Mouse (Mus musculus) embryonic facial prominence, embryonic 15.5 days (tissue): ENCODE results near the gene Il17c. TPM values are rescaled to one million over a fixed set of nuclear protein-coding genes. Genes with fewer than 3 reads are reported as not detected.

Experiments used
- ATAC-seq: fragments of 200-750 bp; cut with Nextera tagmentation; 2 replicates; pipeline ENCODE4 v1.8.0; 2017; ENCODE audit warnings: low read depth, moderate TSS enrichment; ENCODE audit not compliant: insufficient number of reproducible peaks, low FRiP score, low TSS enrichment
- H3K27ac ChIP-seq: fragments of 300-500 bp; sonication (generic); replicated peaks from 2 replicates; pipeline ENCODE4 v1.5.1; 2015; ENCODE audit warnings: mild to moderate bottlenecking, inconsistent platforms
- H3K27me3 ChIP-seq: fragments of 300-500 bp; sonication (generic); 2 replicates; pipeline ENCODE4 v1.6.1; 2015; ENCODE audit warnings: inconsistent platforms
- H3K36me3 ChIP-seq: fragments of 300-500 bp; sonication (generic); 2 replicates; pipeline ENCODE4 v1.6.1; 2015; ENCODE audit warnings: mild to moderate bottlenecking, inconsistent platforms
- H3K4me1 ChIP-seq: fragments of 300-500 bp; sonication (generic); 2 replicates; pipeline ENCODE4 v1.6.1; 2015; ENCODE audit warnings: inconsistent platforms
- H3K4me2 ChIP-seq: fragments of 300-500 bp; sonication (generic); replicated peaks from 2 replicates; pipeline ENCODE4 v1.6.1; 2015; ENCODE audit warnings: mild to moderate bottlenecking, inconsistent platforms
- H3K4me3 ChIP-seq: fragments of 300-500 bp; sonication (generic); replicated peaks from 2 replicates; pipeline ENCODE4 v1.5.1; 2015; ENCODE audit warnings: mild to moderate bottlenecking, inconsistent platforms
- H3K9ac ChIP-seq: fragments of 300-500 bp; sonication (generic); 2 replicates; pipeline ENCODE4 v1.6.1; 2015; ENCODE audit warnings: inconsistent platforms
- H3K9me3 ChIP-seq: fragments of 300-500 bp; sonication (generic); replicated peaks from 2 replicates; pipeline ENCODE4 v1.6.1; 2016; ENCODE audit warnings: inconsistent platforms
- WGBS: fragments of 180-500 bp; shearing (Covaris S2); methylation state at CpG from one replicate; pipeline ENCODE4 v1.1.7; 2015; 5-methylcytosine and 5-hydroxymethylcytosine counted together
- polyA plus RNA-seq: library from polyadenylated mRNA; unstranded; fragments of >200 nt; fragmentation: Nextera tagmentation; extraction: Ambion mirVana; gene quantifications from 2 replicates; pipeline ENCODE4 v1.2.1, GENCODE M21; 2015

Gene Il17c
- polyA plus RNA-seq, 1 experiment from 2014 or later = not detected

GRCm38 (mm10) chr8:122442781-122443180 lies 21.0 kb downstream of the Il17c start:
- peak overlapping the region; percentile 97 for H3K4me2 ChIP-seq
- no peaks in the 10 kb centered on the region for H3K27me3 ChIP-seq
- peak overlapping the region; percentile 97 for H3K27ac ChIP-seq
- 3% methylated on average over 12 of the region's 12 CpGs for WGBS
- peak overlapping the region; percentile 81 for H3K4me3 ChIP-seq
- peaks cover 17% of the 10 kb centered on the region; the same call in 1 of the 2 replicates for H3K36me3 ChIP-seq
- H3K4me1 ChIP-seq = peaks cover 33% of the 10 kb centered on the region
- H3K9me3 ChIP-seq = no peaks in the 10 kb centered on the region
- H3K9ac ChIP-seq = peak overlapping the region; percentile 69
- ATAC-seq = no peak

GRCm38 (mm10) chr8:122443262-122444006 lies 21.6 kb downstream of the Il17c start, which contains the start of gene Mvd:
Gene Mvd, minus strand, starts transcription at chr8:122443422.
- peak; percentile 98 for ATAC-seq
- Histone ChIP-seq H3K27me3 (no peaks in the 10 kb centered on the region), H3K4me3 (peak within 1 kb of the TSS; percentile 81), H3K36me3 (peaks cover 13% of the 10 kb centered on the region; the same call in 1 of the 2 replicates), H3K27ac (peak within 1 kb of the TSS; percentile 97), H3K9me3 (no peaks in the 10 kb centered on the region), H3K4me2 (peak within 1 kb of the TSS; percentile 97), H3K9ac (peak within 1 kb of the TSS; percentile 69), H3K4me1 (peaks cover 33% of the 10 kb centered on the region)
- WGBS = 0% methylated on average over 46 of the region's 47 CpGs

- peak; percentile 34; the same call in 1 of the 2 replicates for ATAC-seq
- 0 out of 2 replicates have a peak, but pooled peaks cover 7% of the 10 kb centered on the region for H3K36me3 ChIP-seq
- no peaks in the 10 kb centered on the region for H3K27me3 ChIP-seq
- H3K9ac ChIP-seq = peak overlapping the region; percentile 68
- H3K4me2 ChIP-seq = peak overlapping the region; percentile 97
- peaks cover 33% of the 10 kb centered on the region for H3K4me1 ChIP-seq
- 5% methylated on average over 19 of the region's 19 CpGs for WGBS
- peak overlapping the region; percentile 97 for H3K27ac ChIP-seq
- H3K4me3 ChIP-seq = peak overlapping the region; percentile 81
- no peaks in the 10 kb centered on the region for H3K9me3 ChIP-seq
Observed at GRCm38 (mm10) chr8:122444058-122444748, 22.4 kb downstream of the Il17c start.

GRCm38 (mm10) chr8:122445203-122445602 lies 23.4 kb downstream of the Il17c start:
- no peak overlapping the region for H3K27ac ChIP-seq
- no peak overlapping the region for H3K9ac ChIP-seq
- no peak overlapping the region for H3K4me3 ChIP-seq
- WGBS = 61% methylated on average over 3 of the region's 3 CpGs
- ATAC-seq = no peak
- H3K9me3 ChIP-seq = no peaks in the 10 kb centered on the region
- H3K4me1 ChIP-seq = peaks cover 33% of the 10 kb centered on the region
- H3K36me3 ChIP-seq = no peaks in the 10 kb centered on the region
- peak overlapping the region; percentile 97; the same call in 1 of the 2 replicates for H3K4me2 ChIP-seq
- no peaks in the 10 kb centered on the region for H3K27me3 ChIP-seq

GRCm38 (mm10) chr8:122451161-122451703 lies 29.4 kb downstream of the Il17c start:
- H3K4me2 ChIP-seq = no peak overlapping the region
- no peak overlapping the region for H3K4me3 ChIP-seq
- ATAC-seq = no peak
- WGBS = 71% methylated on average over 7 of the region's 7 CpGs
- H3K9me3 ChIP-seq = no peaks in the 10 kb centered on the region
- no peaks in the 10 kb centered on the region for H3K36me3 ChIP-seq
- no peak overlapping the region for H3K27ac ChIP-seq
- H3K4me1 ChIP-seq = no peaks in the 10 kb centered on the region
- H3K27me3 ChIP-seq = no peaks in the 10 kb centered on the region
- H3K9ac ChIP-seq = no peak overlapping the region

- ATAC-seq = 0 out of 2 replicates have a peak, but pooled peaks have one; percentile 20
- Histone ChIP-seq H3K4me3 (no peak overlapping the region), H3K9ac (no peak overlapping the region), H3K27me3 (no peaks in the 10 kb centered on the region), H3K9me3 (no peaks in the 10 kb centered on the region), H3K4me1 (no peaks in the 10 kb centered on the region), H3K36me3 (no peaks in the 10 kb centered on the region), H3K4me2 (no peak overlapping the region), H3K27ac (no peak overlapping the region)
- WGBS = 77% methylated on average over 9 of the region's 10 CpGs
Observed at GRCm38 (mm10) chr8:122452154-122452553, 30.3 kb downstream of the Il17c start.

- H3K9me3 ChIP-seq = no peaks in the 10 kb centered on the region
- WGBS = 87% methylated on average over 6 of the region's 6 CpGs
- peaks cover 11% of the 10 kb centered on the region for H3K27me3 ChIP-seq
- no peaks in the 10 kb centered on the region for H3K4me1 ChIP-seq
- H3K4me3 ChIP-seq = no peak overlapping the region
- no peak overlapping the region for H3K9ac ChIP-seq
- no peak overlapping the region for H3K4me2 ChIP-seq
- H3K36me3 ChIP-seq = no peaks in the 10 kb centered on the region
- ATAC-seq = no peak
- no peak overlapping the region for H3K27ac ChIP-seq
Observed at GRCm38 (mm10) chr8:122454409-122454808, 32.6 kb downstream of the Il17c start.

GRCm38 (mm10) chr8:122457171-122457570 lies 35.4 kb downstream of the Il17c start:
- WGBS = 68% methylated on average over 11 of the region's 11 CpGs
- no peak overlapping the region for H3K9ac ChIP-seq
- H3K4me1 ChIP-seq = peaks cover 22% of the 10 kb centered on the region
- H3K27ac ChIP-seq = no peak overlapping the region
- ATAC-seq = no peak
- no peaks in the 10 kb centered on the region for H3K9me3 ChIP-seq
- no peak overlapping the region for H3K4me2 ChIP-seq
- H3K27me3 ChIP-seq = peaks cover 36% of the 10 kb centered on the region
- no peak overlapping the region for H3K4me3 ChIP-seq
- H3K36me3 ChIP-seq = no peaks in the 10 kb centered on the region

- no peaks in the 10 kb centered on the region for H3K36me3 ChIP-seq
- no peak for ATAC-seq
- H3K9me3 ChIP-seq = no peaks in the 10 kb centered on the region
- peaks cover 22% of the 10 kb centered on the region for H3K4me1 ChIP-seq
- H3K27me3 ChIP-seq = peaks cover 47% of the 10 kb centered on the region
- H3K27ac ChIP-seq = no peak overlapping the region
- WGBS = 48% methylated on average over 6 of the region's 6 CpGs
- no peak overlapping the region for H3K4me3 ChIP-seq
- no peak overlapping the region for H3K9ac ChIP-seq
- no peak overlapping the region for H3K4me2 ChIP-seq
Observed at GRCm38 (mm10) chr8:122459218-122459900, 37.5 kb downstream of the Il17c start.

GRCm38 (mm10) chr8:122459990-122460389 lies 38.2 kb downstream of the Il17c start:
- Histone ChIP-seq H3K27me3 (peaks cover 47% of the 10 kb centered on the region), H3K4me2 (peak overlapping the region; percentile 56), H3K4me3 (peak overlapping the region; percentile 35), H3K36me3 (0 out of 2 replicates have a peak, but pooled peaks cover under 1% of the 10 kb centered on the region), H3K9me3 (no peaks in the 10 kb centered on the region), H3K27ac (no peak overlapping the region), H3K9ac (no peak overlapping the region), H3K4me1 (peaks cover 22% of the 10 kb centered on the region)
- WGBS = 23% methylated on average over 7 of the region's 7 CpGs
- ATAC-seq = no peak
